Mouse (Mus musculus): ENCODE measurements around the gene Dcdc2b.

GRCm38 (mm10) chr4:129578466-129578865, 35.6 kb downstream of the Dcdc2b start, which contains the start of gene Fam167b:
- no peak for TF ChIP-seq ZC3H11A (IDR thresholded peaks at IDR 0.05; ENCODE audit: borderline replicate concordance, low read depth, low read length)
- no peak for TF ChIP-seq CHD2 (IDR thresholded peaks at IDR 0.05; ENCODE audit: low read depth, low read length)
- TF ChIP-seq HCFC1 (IDR thresholded peaks at IDR 0.05; ENCODE audit: borderline replicate concordance, insufficient read depth, low read length): no peak
- TF ChIP-seq ZNF384 (IDR thresholded peaks at IDR 0.05; ENCODE audit: low read depth, low read length): no peak
- no peak for TF ChIP-seq MAFK (IDR thresholded peaks at IDR 0.05; ENCODE audit: insufficient read depth, low read depth, low read length)
